Mouse (Mus musculus): Measurements from ENCODE around the gene Lrrc1.

GRCm38 (mm10) chr9:77385611-77386010 is 159.1 kb downstream of the Lrrc1 start:
- TF ChIP-seq EP300 (IDR thresholded peaks at IDR 0.05; ENCODE audit: insufficient read depth, low read depth, low read length) (no peak), CTCF (IDR thresholded peaks at IDR 0.05) (no peak), POLR2A (IDR thresholded peaks at IDR 0.05; ENCODE audit: insufficient read depth, low read depth, low read length) (no peak)

Data from heart, adult 2 months (tissue).